Mouse (Mus musculus): ENCODE results near the gene Fkrp. TPM values are rescaled to one million over a fixed set of nuclear protein-coding genes. Genes with fewer than 3 reads are reported as not detected.

Gene Fkrp
- total and polyA plus RNA-seq, 3 experiments: 16.5 to 23.4 (median 20.3) TPM

DNA sequence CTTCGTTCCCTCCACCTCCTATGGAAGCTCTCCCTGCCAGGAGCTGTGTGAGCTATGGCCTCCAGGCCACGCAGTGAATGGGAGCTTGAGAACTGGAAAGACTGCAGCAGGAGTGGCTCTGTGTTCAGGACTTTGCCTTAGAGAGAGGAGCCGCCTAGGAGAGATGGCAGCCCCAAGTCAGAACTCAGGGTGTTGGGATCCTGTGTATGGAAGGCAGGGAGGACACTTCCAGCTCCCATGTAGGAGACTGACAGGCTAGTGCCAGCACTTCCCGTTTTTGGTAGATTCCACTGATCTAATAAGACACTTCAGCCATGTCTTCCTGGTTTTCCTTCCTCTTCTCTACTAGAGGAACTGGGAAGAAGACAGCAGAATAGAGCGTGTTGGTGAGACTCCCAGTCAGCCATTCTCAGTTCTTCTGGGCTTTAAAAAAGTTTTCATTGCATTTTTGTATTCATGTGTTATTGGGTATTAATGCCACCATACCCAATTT, 3.8 kb upstream of the Fkrp start:
- H3K4me1 ChIP-seq (ENCODE audit: control insufficient read depth in 1 of 2, insufficient read depth in 2 of 2): peaks cover 22 to 79% of the 10 kb centered on the region in 2 experiments
- peaks cover 67% of the 10 kb centered on the region for H3K79me2 ChIP-seq (replicated peaks; ENCODE audit: control insufficient read depth, extremely low read depth, insufficient read depth, poor library complexity, severe bottlenecking)
- in situ Hi-C loops (cut with MboI; ENCODE audit: low pct_ligation_motif_present, low pct_unique_long_range_greater_than_20kb, low sequenced_read_pairs): no loop called here
- no peak overlapping the region for H3K9ac ChIP-seq (ENCODE audit: insufficient read depth, low read depth)
- no peaks in the 10 kb centered on the region for H3K27me3 ChIP-seq (replicated peaks)
- no peak overlapping the region for H3K27ac ChIP-seq (ENCODE audit: insufficient read depth, low read depth)
- no peak overlapping the region for H3K4me3 ChIP-seq (replicated peaks in 1 of 3; ENCODE audit: low read depth in 2 of 3, low read length in 2 of 3, poor library complexity in 1 of 3)
- dilution Hi-C loops (cut with MboI; ENCODE audit: extremely low pct_ligation_motif_present, extremely low pct_unique_long_range_greater_than_20kb, low sequenced_read_pairs): no loop called here
- H3K4me2 ChIP-seq (ENCODE audit: insufficient read depth, low read depth, poor library complexity, severe bottlenecking): no peak overlapping the region
- no peaks in the 10 kb centered on the region for H3K9me3 ChIP-seq (replicated peaks; ENCODE audit: low read length)
- peaks cover 27 to 66% of the 10 kb centered on the region in 2 experiments for H3K36me3 ChIP-seq (replicated peaks in 1 of 2; ENCODE audit: control insufficient read depth in 1 of 2, insufficient read depth in 1 of 2, low read length in 1 of 2)
- DNase-seq (ENCODE audit: extremely low read depth): no peak
- TF ChIP-seq IRF4 (IDR thresholded peaks at IDR 0.05; ENCODE audit: low read depth, low read length) (no peak), CHD2 (IDR thresholded peaks at IDR 0.05; ENCODE audit: low read length) (no peak), TBP (conservative IDR thresholded peaks at IDR 0.05; ENCODE audit: low read depth, low read length) (no peak), GABPA (IDR thresholded peaks at IDR 0.05; ENCODE audit: insufficient replicate concordance, low read depth, low read length) (no peak), TCF12 (IDR thresholded peaks at IDR 0.05; ENCODE audit: low read depth, low read length) (no peak), POLR2AphosphoS2 (IDR thresholded peaks at IDR 0.05; ENCODE audit: low read depth, low read length) (no peak), ELF1 (IDR thresholded peaks at IDR 0.05; ENCODE audit: low read depth, low read length) (no peak), POLR2A (IDR thresholded peaks at IDR 0.05; ENCODE audit: low read depth, low read length) (no peak), ZC3H11A (IDR thresholded peaks at IDR 0.05; ENCODE audit: low read depth, low read length) (no peak), ETS1 (conservative IDR thresholded peaks at IDR 0.05; ENCODE audit: low read depth, low read length) (no peak), BHLHE40 (IDR thresholded peaks at IDR 0.05; ENCODE audit: low read depth, low read length) (no peak), ZNF384 (IDR thresholded peaks at IDR 0.05; ENCODE audit: low read depth, low read length) (no peak), USF1 (IDR thresholded peaks at IDR 0.05; ENCODE audit: low read depth, low read length) (no peak), MXI1 (IDR thresholded peaks at IDR 0.05; ENCODE audit: low read depth, low read length) (no peak), CTCF (conservative IDR thresholded peaks at IDR 0.05 in 1 of 2, IDR thresholded peaks at IDR 0.05 in 1 of 2; ENCODE audit: low read depth in 2 of 2, low read length in 2 of 2) (no peak)

DNA sequence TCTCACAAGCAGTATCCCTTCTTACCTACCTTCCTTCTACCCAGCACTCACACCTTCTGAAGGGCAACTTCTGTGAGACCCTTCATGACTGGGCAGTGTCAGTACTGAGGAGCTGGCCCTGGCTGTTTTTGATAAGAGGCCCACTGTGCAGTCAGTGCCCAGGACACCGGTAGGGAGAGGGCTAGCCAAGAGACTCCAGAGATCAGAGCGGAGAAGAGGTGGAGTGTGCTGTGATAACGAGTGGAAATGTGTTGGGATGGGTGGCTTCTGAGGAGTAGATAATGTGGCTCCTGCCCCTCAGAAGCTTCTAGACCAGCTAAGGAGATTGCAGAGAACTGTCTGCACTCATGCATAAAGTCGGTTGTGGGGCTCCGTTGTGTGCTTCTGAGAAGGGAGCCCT, 3.3 kb upstream of the Fkrp start:
- no peak overlapping the region for H3K9ac ChIP-seq (ENCODE audit: insufficient read depth, low read depth)

More for the DNA sequence above, 3.3 kb upstream of the Fkrp start:
- H3K4me1 ChIP-seq (ENCODE audit: control insufficient read depth in 1 of 2, insufficient read depth in 2 of 2): peaks cover 25 to 81% of the 10 kb centered on the region in 2 experiments
- no peaks in the 10 kb centered on the region for H3K9me3 ChIP-seq (replicated peaks; ENCODE audit: low read length)
- in situ Hi-C loops (cut with MboI; ENCODE audit: low pct_ligation_motif_present, low pct_unique_long_range_greater_than_20kb, low sequenced_read_pairs) (loop anchor here (5.0 kb wide), 1 partner anchor 88 kb away; the partner anchor contains the start of gene Ptgir), dilution Hi-C loops (cut with MboI; ENCODE audit: extremely low pct_ligation_motif_present, extremely low pct_unique_long_range_greater_than_20kb, low sequenced_read_pairs) (no loop called here)
- H3K79me2 ChIP-seq (replicated peaks; ENCODE audit: control insufficient read depth, extremely low read depth, insufficient read depth, poor library complexity, severe bottlenecking): peaks cover 67% of the 10 kb centered on the region
- H3K36me3 ChIP-seq (replicated peaks in 1 of 2; ENCODE audit: control insufficient read depth in 1 of 2, insufficient read depth in 1 of 2, low read length in 1 of 2): peaks cover 22 to 65% of the 10 kb centered on the region in 2 experiments
- H3K4me3 ChIP-seq (replicated peaks in 1 of 3; ENCODE audit: low read depth in 2 of 3, low read length in 2 of 3, poor library complexity in 1 of 3): no peak overlapping the region
- H3K27ac ChIP-seq (ENCODE audit: insufficient read depth, low read depth): no peak overlapping the region
- H3K4me2 ChIP-seq (ENCODE audit: insufficient read depth, low read depth, poor library complexity, severe bottlenecking): no peak overlapping the region
- TF ChIP-seq BHLHE40 (IDR thresholded peaks at IDR 0.05; ENCODE audit: low read depth, low read length) (no peak), GABPA (IDR thresholded peaks at IDR 0.05; ENCODE audit: insufficient replicate concordance, low read depth, low read length) (no peak), HCFC1 (IDR thresholded peaks at IDR 0.05; ENCODE audit: low read depth, low read length) (no peak), NRF1 (IDR thresholded peaks at IDR 0.05; ENCODE audit: low read depth, low read length) (no peak), MEF2A (IDR thresholded peaks at IDR 0.05; ENCODE audit: borderline replicate concordance, low read depth, low read length) (no peak), ZMIZ1 (IDR thresholded peaks at IDR 0.05; ENCODE audit: low read depth, low read length) (no peak), TBP (conservative IDR thresholded peaks at IDR 0.05; ENCODE audit: low read depth, low read length) (no peak), SMC3 (IDR thresholded peaks at IDR 0.05; ENCODE audit: low read depth, low read length) (no peak), E2F4 (IDR thresholded peaks at IDR 0.05; ENCODE audit: insufficient replicate concordance, low read depth, low read length) (no peak), POLR2A (IDR thresholded peaks at IDR 0.05; ENCODE audit: low read depth, low read length) (no peak), CTCF (conservative IDR thresholded peaks at IDR 0.05 in 1 of 2, IDR thresholded peaks at IDR 0.05 in 1 of 2; ENCODE audit: low read depth in 2 of 2, low read length in 2 of 2) (no peak), EP300 (IDR thresholded peaks at IDR 0.05; ENCODE audit: low read length) (no peak), ZC3H11A (IDR thresholded peaks at IDR 0.05; ENCODE audit: low read depth, low read length) (no peak), CHD2 (IDR thresholded peaks at IDR 0.05; ENCODE audit: low read length) (no peak), PAX5 (IDR thresholded peaks at IDR 0.05; ENCODE audit: low read length) (no peak), CHD1 (IDR thresholded peaks at IDR 0.05; ENCODE audit: low read depth, low read length) (no peak), MYC (IDR thresholded peaks at IDR 0.05; ENCODE audit: low read depth, low read length) (no peak), KAT2A (IDR thresholded peaks at IDR 0.05; ENCODE audit: insufficient replicate concordance, low read length) (no peak), USF2 (conservative IDR thresholded peaks at IDR 0.05; ENCODE audit: low read depth, low read length) (no peak), MAFK (IDR thresholded peaks at IDR 0.05; ENCODE audit: insufficient replicate concordance, low read length) (no peak)
- DNase-seq (ENCODE audit: extremely low read depth): no peak
- no peaks in the 10 kb centered on the region for H3K27me3 ChIP-seq (replicated peaks)
